Mouse (Mus musculus) stomach, postnatal 0 days (tissue): Measurements from ENCODE around the gene Pdzd2. TPM values are rescaled to one million over a fixed set of nuclear protein-coding genes. Genes with fewer than 3 reads are reported as not detected.

Experiments
- ATAC-seq: fragments of 200-750 bp; cut with Nextera tagmentation; 2 replicates; pipeline ENCODE4 v1.8.0; 2017; ENCODE audit not compliant: low FRiP score, low TSS enrichment
- DNase-seq: peaks from one replicate; pipeline ENCODE4 v3.0.0-alpha.2; 2016; ENCODE audit warnings: low spot score
- H3K27ac ChIP-seq: fragments of 300-500 bp; sonication (generic); replicated peaks from 2 replicates; pipeline ENCODE4 v1.5.1; 2014; ENCODE audit warnings: mild to moderate bottlenecking, control low read depth
- H3K27me3 ChIP-seq: fragments of 300-500 bp; sonication (generic); 2 replicates; pipeline ENCODE4 v1.6.1; 2014; ENCODE audit warnings: low read length; ENCODE audit not compliant: control insufficient read depth, insufficient read depth
- H3K36me3 ChIP-seq: fragments of 300-500 bp; sonication (generic); 2 replicates; pipeline ENCODE4 v1.6.1; 2014; ENCODE audit warnings: low read length, mixed read lengths; ENCODE audit not compliant: control insufficient read depth, insufficient read depth
- H3K4me1 ChIP-seq: fragments of 300-500 bp; sonication (generic); replicated peaks from 2 replicates; pipeline ENCODE4 v1.6.1; 2014; ENCODE audit warnings: antibody characterized with exemption; ENCODE audit not compliant: control insufficient read depth, insufficient read depth
- H3K4me2 ChIP-seq: fragments of 300-500 bp; sonication (generic); replicated peaks from 2 replicates; pipeline ENCODE4 v1.6.1; 2014; ENCODE audit warnings: low read depth, mild to moderate bottlenecking, control low read depth, moderate library complexity
- H3K4me3 ChIP-seq: fragments of 300-500 bp; sonication (generic); 2 replicates; pipeline ENCODE4 v1.5.1; 2014; ENCODE audit warnings: low read depth, low read length, control low read depth
- H3K9ac ChIP-seq: fragments of 300-500 bp; sonication (generic); 2 replicates; pipeline ENCODE4 v1.6.1; 2014; ENCODE audit warnings: mild to moderate bottlenecking, low read length, control low read depth, mixed read lengths
- H3K9me3 ChIP-seq: fragments of 300-500 bp; sonication (generic); 2 replicates; pipeline ENCODE4 v1.6.1; 2016; ENCODE audit warnings: low read length; ENCODE audit not compliant: control insufficient read depth
- CTCF ChIP-seq: IDR thresholded peaks from 2 replicates; pipeline ENCODE4 v1.5.1; 2016; ENCODE audit warnings: antibody characterized with exemption, low read depth, mild to moderate bottlenecking, moderate library complexity
- EP300 ChIP-seq: optimal IDR thresholded peaks from 2 replicates; pipeline ENCODE3; 2016; ENCODE audit warnings: antibody characterized with exemption
- WGBS: fragments of 180-500 bp; shearing (Covaris S2); extraction: QIAGEN DNeasy Blood & Tissue Kit; methylation state at CpG from one replicate; pipeline ENCODE4 v1.1.7; 2014; 5-methylcytosine and 5-hydroxymethylcytosine counted together
- polyA plus RNA-seq: library from polyadenylated mRNA; unstranded; fragments of >200 nt; fragmentation: Nextera tagmentation; extraction: Ambion mirVana; gene quantifications from 2 replicates; pipeline ENCODE4 v1.2.1, GENCODE M21; 2015

Gene Pdzd2
- polyA plus RNA-seq, 1 experiment from 2014 or later = 19.1 TPM

- TF ChIP-seq CTCF (peak; percentile 78), EP300 (no peak)
- Histone ChIP-seq H3K27ac (no peak overlapping the region), H3K4me2 (peak overlapping the region; percentile 39), H3K27me3 (no peaks in the 10 kb centered on the region), H3K36me3 (no peaks in the 10 kb centered on the region), H3K4me1 (no peaks in the 10 kb centered on the region), H3K9me3 (no peaks in the 10 kb centered on the region), H3K4me3 (no peak overlapping the region), H3K9ac (peak overlapping the region; percentile 55)
- WGBS = 12% methylated on average over 11 of the region's 11 CpGs
- peak; percentile 44; the same call in 1 of the 2 replicates for ATAC-seq
- DNase-seq = peak; percentile 40
These were observed 162.5 kb downstream of the Pdzd2 start for GRCm38 (mm10) chr15:12577054-12577696.

DNA sequence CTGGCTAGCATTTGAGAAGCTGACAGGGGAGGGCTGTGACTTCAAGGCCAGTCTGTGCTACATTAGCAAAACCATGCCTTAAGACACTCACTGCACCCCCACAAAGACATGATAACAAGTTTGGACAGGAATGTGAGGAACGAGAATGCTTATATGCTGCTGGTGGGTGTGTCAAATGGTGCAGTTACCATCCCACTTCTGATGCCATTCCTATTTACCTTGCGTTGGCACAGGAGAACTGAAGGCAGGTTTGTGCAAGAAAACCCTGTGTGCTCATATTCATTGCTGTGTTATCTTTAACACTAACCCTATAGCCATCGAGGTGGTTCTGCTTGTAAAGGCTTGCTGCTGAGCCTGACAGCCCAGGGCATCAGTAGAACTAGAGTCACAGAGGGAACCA, 166.1 kb downstream of the Pdzd2 start:
- DNase-seq (no peak), ATAC-seq (peak; percentile 46)
- TF ChIP-seq EP300 = no peak
- TF ChIP-seq CTCF = no peak
- H3K4me1 ChIP-seq = no peaks in the 10 kb centered on the region
- H3K9ac ChIP-seq = no peak overlapping the region
- no peaks in the 10 kb centered on the region for H3K9me3 ChIP-seq
- no peaks in the 10 kb centered on the region for H3K27me3 ChIP-seq
- peak overlapping the region; percentile 36; the same call in 1 of the 2 replicates for H3K27ac ChIP-seq
- WGBS = 65% methylated on average over 3 of the region's 3 CpGs
- no peaks in the 10 kb centered on the region for H3K36me3 ChIP-seq
- H3K4me3 ChIP-seq = no peak overlapping the region
- no peak overlapping the region for H3K4me2 ChIP-seq

DNA sequence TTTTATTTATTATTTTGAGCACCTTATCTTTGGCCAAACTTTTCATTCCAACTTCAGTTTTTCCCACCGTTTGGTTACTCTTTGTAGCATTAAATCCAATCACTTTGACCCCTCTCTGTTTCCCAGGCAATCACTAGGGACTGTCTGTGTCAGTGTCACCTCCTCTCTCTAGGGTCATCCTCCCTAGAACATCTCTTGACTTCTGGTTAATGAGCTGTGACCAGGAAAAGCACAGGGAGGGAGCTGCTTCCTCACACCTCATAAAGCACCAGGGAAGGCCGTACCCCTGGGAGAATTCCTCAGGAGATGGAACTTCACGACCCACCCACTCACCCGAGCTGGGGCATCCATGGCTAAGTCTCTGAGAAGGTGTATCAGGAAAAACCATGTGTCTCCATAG, 168.6 kb downstream of the Pdzd2 start:
- Histone ChIP-seq H3K4me2 (no peak overlapping the region), H3K4me1 (no peaks in the 10 kb centered on the region), H3K9ac (no peak overlapping the region), H3K27ac (no peak overlapping the region), H3K27me3 (no peaks in the 10 kb centered on the region), H3K36me3 (no peaks in the 10 kb centered on the region), H3K4me3 (no peak overlapping the region), H3K9me3 (no peaks in the 10 kb centered on the region)
- ATAC-seq (no peak), DNase-seq (no peak)
- TF ChIP-seq EP300 (no peak), CTCF (no peak)
- WGBS = 73% methylated on average over 4 of the region's 4 CpGs

- 81% methylated on average over 11 of the region's 11 CpGs for WGBS
- H3K27me3 ChIP-seq = no peaks in the 10 kb centered on the region
- no peaks in the 10 kb centered on the region for H3K9me3 ChIP-seq
- H3K9ac ChIP-seq = no peak overlapping the region
- H3K27ac ChIP-seq = no peak overlapping the region
- H3K4me3 ChIP-seq = no peak overlapping the region
- no peaks in the 10 kb centered on the region for H3K36me3 ChIP-seq
- H3K4me1 ChIP-seq = no peaks in the 10 kb centered on the region
- DNase-seq (no peak), ATAC-seq (no peak)
- H3K4me2 ChIP-seq = no peak overlapping the region
- TF ChIP-seq CTCF (no peak), EP300 (no peak)
These were observed 172.9 kb downstream of the Pdzd2 start for GRCm38 (mm10) chr15:12566637-12567440.

GRCm38 (mm10) chr15:12565281-12565680, 174.4 kb downstream of the Pdzd2 start:
- WGBS = 47% methylated on average over 8 of the region's 8 CpGs
- DNase-seq = no peak
- Histone ChIP-seq H3K4me2 (no peak overlapping the region), H3K9me3 (no peaks in the 10 kb centered on the region), H3K9ac (no peak overlapping the region), H3K4me1 (no peaks in the 10 kb centered on the region; the same call in 1 of the 2 replicates), H3K4me3 (no peak overlapping the region), H3K27me3 (no peaks in the 10 kb centered on the region), H3K27ac (no peak overlapping the region), H3K36me3 (no peaks in the 10 kb centered on the region)
- no peak for ATAC-seq
- TF ChIP-seq EP300 = no peak
- TF ChIP-seq CTCF = no peak

DNA sequence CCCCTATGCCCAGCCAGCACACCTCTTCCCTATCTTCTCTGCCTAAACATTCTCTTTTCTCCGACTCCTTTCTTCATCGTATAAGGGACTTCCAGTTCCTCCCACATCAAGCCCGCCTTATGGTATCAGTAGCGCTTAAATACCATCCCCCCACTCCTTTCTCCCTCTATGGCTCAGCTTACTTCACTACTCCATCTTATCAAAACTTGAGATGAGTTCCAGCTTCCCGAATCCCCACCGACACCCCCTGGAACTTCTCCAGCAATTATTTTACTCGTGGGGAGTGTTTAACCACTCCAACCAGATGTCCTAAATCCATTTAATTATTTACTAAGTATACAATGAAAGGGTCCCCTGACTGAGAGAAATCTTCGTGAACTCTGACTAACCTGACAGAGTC, 179.2 kb downstream of the Pdzd2 start:
- DNase-seq (no peak), ATAC-seq (no peak)
- 21% methylated on average over 8 of the region's 8 CpGs for WGBS
- H3K9me3 ChIP-seq = no peaks in the 10 kb centered on the region
- no peak overlapping the region for H3K9ac ChIP-seq
- no peak overlapping the region for H3K4me2 ChIP-seq
- H3K4me3 ChIP-seq = no peak overlapping the region
- no peak for TF ChIP-seq CTCF
- TF ChIP-seq EP300 = no peak
- no peak overlapping the region for H3K27ac ChIP-seq
- no peaks in the 10 kb centered on the region; the same call in 1 of the 2 replicates for H3K36me3 ChIP-seq
- H3K4me1 ChIP-seq = no peaks in the 10 kb centered on the region; the same call in 1 of the 2 replicates
- H3K27me3 ChIP-seq = no peaks in the 10 kb centered on the region
